Mouse (Mus musculus): ENCODE measurements around the gene Agt. TPM values are rescaled to one million over a fixed set of nuclear protein-coding genes. Genes with fewer than 3 reads are reported as not detected.

Agt gene
- total RNA-seq, 1 experiment from 2014 or later = 172 TPM

- no peak for DNase-seq
These were observed 14.3 kb downstream of the Agt start for GRCm38 (mm10) chr8:124555113-124555750.

GRCm38 (mm10) chr8:124551011-124551661 is 18.4 kb downstream of the Agt start:
- DNase-seq = no peak

GRCm38 (mm10) chr8:124548187-124548586 is 21.3 kb downstream of the Agt start:
- no peak for DNase-seq

- no peak for DNase-seq
These were observed 22.2 kb downstream of the Agt start for GRCm38 (mm10) chr8:124547269-124547668.

GRCm38 (mm10) chr8:124546815-124547214 is 22.7 kb downstream of the Agt start:
- DNase-seq = no peak

GRCm38 (mm10) chr8:124546371-124546770 is 23.1 kb downstream of the Agt start:
- no peak for DNase-seq

GRCm38 (mm10) chr8:124543272-124543671 is 26.2 kb downstream of the Agt start:
- DNase-seq = no peak

- DNase-seq = no peak
These were observed 27.5 kb downstream of the Agt start for GRCm38 (mm10) chr8:124542001-124542400.

- no peak for DNase-seq
These were observed 28.6 kb downstream of the Agt start for GRCm38 (mm10) chr8:124540906-124541305.

GRCm38 (mm10) chr8:124535451-124535850 is 34.1 kb downstream of the Agt start:
- no peak for DNase-seq

- no peak for DNase-seq
These were observed 36.9 kb downstream of the Agt start for GRCm38 (mm10) chr8:124532626-124533025.

- no peak for DNase-seq
These were observed 38.5 kb downstream of the Agt start for GRCm38 (mm10) chr8:124530996-124531395.

GRCm38 (mm10) chr8:124530556-124530955 is 39.0 kb downstream of the Agt start:
- peak; percentile 23 for DNase-seq

GRCm38 (mm10) chr8:124530076-124530475 is 39.4 kb downstream of the Agt start:
- DNase-seq = peak; percentile 30

GRCm38 (mm10) chr8:124526261-124526660 is 43.2 kb downstream of the Agt start:
- peak; percentile 38 for DNase-seq

- DNase-seq = no peak
These were observed 47.6 kb downstream of the Agt start for GRCm38 (mm10) chr8:124521946-124522345.

- DNase-seq = peak; percentile 96
These were observed 49.0 kb downstream of the Agt start, which contains the start of gene Cog2 for GRCm38 (mm10) chr8:124520249-124521080. Cog2 (plus strand) TSS chr8:124520767.

- DNase-seq = no peak
These were observed 52.4 kb downstream of the Agt start for GRCm38 (mm10) chr8:124517142-124517541.

GRCm38 (mm10) chr8:124516525-124516924 is 53.0 kb downstream of the Agt start:
- no peak for DNase-seq

- no peak for DNase-seq
These were observed 53.5 kb downstream of the Agt start for GRCm38 (mm10) chr8:124516039-124516438.

GRCm38 (mm10) chr8:124509156-124509555 is 60.4 kb downstream of the Agt start:
- DNase-seq = no peak

GRCm38 (mm10) chr8:124508321-124508695 is 61.2 kb downstream of the Agt start:
- DNase-seq = no peak
